Mouse (Mus musculus): ENCODE measurements around the gene Pbx4.

DNA sequence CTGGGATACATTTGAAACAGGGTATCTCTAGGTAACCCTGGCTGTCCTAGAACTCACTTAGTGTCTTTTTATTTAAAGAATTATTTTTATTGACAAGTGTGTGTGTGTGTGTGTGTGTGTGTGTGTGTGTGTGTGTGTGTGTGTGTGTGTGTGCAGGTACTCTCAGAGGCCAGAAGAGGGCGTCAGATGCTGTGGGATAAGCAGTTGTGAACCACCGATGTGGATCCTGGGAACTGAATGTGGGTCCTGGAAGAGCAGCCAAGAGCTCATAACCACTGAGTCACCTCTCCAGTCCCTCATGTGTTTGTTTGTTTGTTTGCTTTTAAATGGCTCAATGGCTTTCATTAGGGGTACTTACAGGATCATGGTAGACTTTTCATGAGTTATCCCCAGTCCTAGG lies 17.4 kb upstream of the Pbx4 start:
- TF ChIP-seq CTCF (conservative IDR thresholded peaks at IDR 0.05; ENCODE audit: low read length) = peak; percentile 22; the same call in 1 of the 2 replicates
- TF ChIP-seq POU5F1 (IDR thresholded peaks at IDR 0.05; ENCODE audit: borderline replicate concordance, low read length) = no peak

All from E14TG2a.4 (cell line).